Mouse (Mus musculus) CH12.LX (cell line): ENCODE measurements at regions not wholly inside any gene's neighbourhood (a gene's known extent, or its start where the extent isn't known, plus 50 kb on each side); places are given as distances from the start of the nearest gene placed in this dataset.

Source experiments
- BHLHE40 ChIP-seq: IDR thresholded peaks from 2 replicates; pipeline ENCODE4 v1.6.1; 2011; ENCODE audit warnings: mild to moderate bottlenecking, low read depth, low read length, improper control_type of control experiment
- CHD2 ChIP-seq: IDR thresholded peaks from 2 replicates; pipeline ENCODE4 v1.6.1; 2011; ENCODE audit warnings: low read length, improper control_type of control experiment
- ETS1 ChIP-seq: conservative IDR thresholded peaks from 2 replicates; pipeline ENCODE4 v1.6.1; 2012; ENCODE audit warnings: low read depth, mild to moderate bottlenecking, inconsistent platforms, low read length, improper control_type of control experiment, moderate library complexity
- HCFC1 ChIP-seq: IDR thresholded peaks from 2 replicates; pipeline ENCODE4 v1.6.1; 2012; ENCODE audit warnings: low read depth, mild to moderate bottlenecking, inconsistent platforms, low read length, improper control_type of control experiment
- JUND ChIP-seq: conservative IDR thresholded peaks from 2 replicates; pipeline ENCODE4 v1.6.1; 2011; ENCODE audit warnings: low read depth, low read length, improper control_type of control experiment
- MAX ChIP-seq: IDR thresholded peaks from 2 replicates; pipeline ENCODE4 v1.6.1; 2011; ENCODE audit warnings: low read length, improper control_type of control experiment
- POLR2A ChIP-seq: IDR thresholded peaks from 2 replicates; pipeline ENCODE4 v1.6.1; 2011; ENCODE audit warnings: low read depth, mild to moderate bottlenecking, improper control_type of control experiment, low read length
- USF1 ChIP-seq: IDR thresholded peaks from 2 replicates; pipeline ENCODE4 v1.6.1; 2014; ENCODE audit warnings: low read depth, mild to moderate bottlenecking, inconsistent platforms, low read length, improper control_type of control experiment
- USF2 ChIP-seq: conservative IDR thresholded peaks from 2 replicates; pipeline ENCODE4 v1.6.1; 2011; ENCODE audit warnings: low read depth, low read length, improper control_type of control experiment

DNA sequence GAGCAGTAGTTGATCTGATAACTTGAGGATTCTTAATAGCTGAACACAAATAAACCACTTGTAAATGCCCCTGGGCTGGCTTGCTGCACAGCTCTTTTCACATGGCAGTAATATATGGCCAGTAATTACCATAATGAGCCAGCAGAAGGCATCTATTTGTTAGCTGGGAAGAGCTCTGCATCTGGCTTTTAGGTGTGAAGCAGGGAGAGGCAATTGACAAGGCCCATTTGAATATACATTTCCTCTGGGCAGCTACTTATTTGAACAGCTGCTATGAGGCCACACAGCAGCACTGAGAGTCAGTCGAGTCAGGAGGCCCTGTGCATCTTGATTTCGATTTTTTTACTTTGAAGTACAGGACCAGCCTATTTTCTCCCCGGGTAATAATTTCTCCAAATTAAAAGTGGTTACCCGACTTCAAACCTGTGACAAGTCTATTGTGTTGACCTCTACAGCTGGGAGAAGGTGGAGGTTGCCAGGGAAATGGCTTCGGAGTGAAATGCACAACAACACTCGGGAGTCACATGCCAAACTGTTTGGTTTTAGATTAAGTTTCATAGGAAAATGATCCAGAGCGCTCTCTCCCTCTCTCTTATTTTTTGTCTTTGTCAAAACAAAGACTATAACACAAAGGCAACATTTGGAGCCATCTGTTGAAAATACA lies 114.5 kb downstream of the Sem1 start:
- no peak for TF ChIP-seq JUND
- no peak for TF ChIP-seq CHD2
- TF ChIP-seq POLR2A = no peak
- no peak for TF ChIP-seq USF2
- TF ChIP-seq BHLHE40 = no peak
- no peak for TF ChIP-seq ETS1
- no peak for TF ChIP-seq MAX
- TF ChIP-seq USF1 = no peak
- no peak for TF ChIP-seq HCFC1
